Mouse (Mus musculus) forebrain, embryonic 14.5 days (tissue): ENCODE measurements around the gene Pla2g4e. TPM values are rescaled to one million over a fixed set of nuclear protein-coding genes. Genes with fewer than 3 reads are reported as not detected.

Experiments
- ATAC-seq: fragments of 200-750 bp; cut with Nextera tagmentation; 2 replicates; pipeline ENCODE4 v1.8.0; 2017; ENCODE audit warnings: mild to moderate bottlenecking, moderate library complexity
- DNase-seq: peaks from one replicate; pipeline ENCODE4 v3.0.0-alpha.2; 2015; ENCODE audit warnings: low spot score
- H3K27ac ChIP-seq: fragments of 300-500 bp; sonication (generic); 2 replicates; pipeline ENCODE4 v1.5.1; 2014; ENCODE audit warnings: low read depth, mild to moderate bottlenecking, control low read depth, low read length, moderate library complexity
- H3K27me3 ChIP-seq: fragments of 300-500 bp; sonication (generic); replicated peaks from 2 replicates; pipeline ENCODE4 v1.6.1; 2014; ENCODE audit warnings: low read length, control low read depth, mixed read lengths; ENCODE audit not compliant: control insufficient read depth, insufficient read depth
- H3K36me3 ChIP-seq: fragments of 300-500 bp; sonication (generic); 2 replicates; pipeline ENCODE4 v1.6.1; 2014; ENCODE audit warnings: low read length, control low read depth; ENCODE audit not compliant: control insufficient read depth, insufficient read depth
- H3K4me1 ChIP-seq: fragments of 300-500 bp; sonication (generic); 2 replicates; pipeline ENCODE4 v1.6.1; 2014; ENCODE audit warnings: antibody characterized with exemption, low read length, control low read depth; ENCODE audit not compliant: control insufficient read depth, insufficient read depth
- H3K4me2 ChIP-seq: fragments of 300-500 bp; sonication (generic); 2 replicates; pipeline ENCODE4 v1.6.1; 2014; ENCODE audit warnings: mild to moderate bottlenecking, control low read depth, low read length
- H3K4me3 ChIP-seq: fragments of 300-500 bp; sonication (generic); 2 replicates; pipeline ENCODE4 v1.5.1; 2014; ENCODE audit warnings: low read depth, low read length, control low read depth
- H3K9ac ChIP-seq: fragments of 300-500 bp; sonication (generic); 2 replicates; pipeline ENCODE4 v1.6.1; 2014; ENCODE audit warnings: mild to moderate bottlenecking, low read length, control low read depth, moderate library complexity
- H3K9me3 ChIP-seq: fragments of 300-500 bp; sonication (generic); replicated peaks from 2 replicates; pipeline ENCODE4 v1.6.1; 2016; ENCODE audit warnings: low read length, control low read depth, mixed read lengths; ENCODE audit not compliant: control insufficient read depth
- WGBS: fragments of 180-500 bp; shearing (Covaris S2); extraction: QIAGEN DNeasy Blood & Tissue Kit; methylation state at CpG from one replicate; pipeline ENCODE4 v1.1.7; 2014; 5-methylcytosine and 5-hydroxymethylcytosine counted together
- polyA plus RNA-seq: library from polyadenylated mRNA; unstranded; fragments of >200 nt; fragmentation: Nextera tagmentation; extraction: Ambion mirVana; gene quantifications from 2 replicates; pipeline ENCODE4 v1.2.1, GENCODE M21; 2014

Pla2g4e gene
- polyA plus RNA-seq, 1 experiment from 2014 or later = 1.1 TPM

DNA sequence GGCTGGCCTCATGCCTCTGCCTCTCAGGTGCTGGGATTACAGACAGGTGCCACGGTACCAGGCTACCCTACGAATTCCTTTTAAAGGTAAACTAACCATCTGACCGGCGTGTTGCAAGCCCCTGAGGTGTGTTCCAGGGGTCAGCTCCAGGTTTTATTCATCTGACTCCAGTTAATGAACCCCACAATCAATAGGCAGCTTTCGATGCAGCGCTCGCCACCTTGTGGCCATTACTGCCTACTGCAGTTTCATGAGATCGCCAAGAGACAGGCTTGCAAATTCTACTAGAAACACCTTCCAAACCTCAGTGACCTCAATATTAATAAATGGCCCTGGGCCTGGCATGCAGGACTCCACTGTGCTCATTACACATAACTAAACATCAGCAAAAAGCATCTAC is 34.8 kb upstream of the Pla2g4e start:
- no peak overlapping the region for H3K9ac ChIP-seq
- no peak overlapping the region for H3K4me2 ChIP-seq
- no peaks in the 10 kb centered on the region for H3K4me1 ChIP-seq
- H3K9me3 ChIP-seq = no peaks in the 10 kb centered on the region
- 15% methylated on average over 8 of the region's 8 CpGs for WGBS
- H3K4me3 ChIP-seq = no peak overlapping the region
- DNase-seq (peak; percentile 72), ATAC-seq (no peak)
- no peaks in the 10 kb centered on the region for H3K27me3 ChIP-seq
- H3K27ac ChIP-seq = no peak overlapping the region
- H3K36me3 ChIP-seq = no peaks in the 10 kb centered on the region

DNA sequence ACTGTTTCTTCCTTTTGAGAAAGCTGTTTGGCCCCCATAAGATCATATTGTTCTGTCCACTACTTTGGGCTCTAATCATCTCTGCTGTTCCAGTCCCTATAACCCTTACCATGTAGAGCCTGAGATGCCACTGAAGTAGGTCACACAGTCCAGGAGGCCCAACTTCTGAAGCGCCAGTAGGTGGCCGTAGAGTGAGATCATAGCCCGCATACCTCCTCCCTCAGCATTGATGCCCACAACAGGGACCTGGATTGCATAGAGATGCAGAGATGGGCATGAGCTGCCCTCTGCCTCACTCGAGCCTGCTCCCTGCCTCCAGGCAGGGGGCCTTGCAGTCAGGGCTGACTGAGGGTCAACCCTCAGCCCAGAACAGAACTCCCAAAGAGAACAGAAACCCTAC is 31.8 kb upstream of the Pla2g4e start:
- WGBS = 81% methylated on average over 4 of the region's 4 CpGs
- no peak for DNase-seq
- H3K4me3 ChIP-seq = no peak overlapping the region
- H3K4me2 ChIP-seq = no peak overlapping the region
- no peaks in the 10 kb centered on the region for H3K27me3 ChIP-seq
- H3K9me3 ChIP-seq = no peaks in the 10 kb centered on the region
- no peaks in the 10 kb centered on the region for H3K36me3 ChIP-seq
- no peak overlapping the region for H3K27ac ChIP-seq
- no peaks in the 10 kb centered on the region for H3K4me1 ChIP-seq
- ATAC-seq = no peak
- H3K9ac ChIP-seq = no peak overlapping the region

DNA sequence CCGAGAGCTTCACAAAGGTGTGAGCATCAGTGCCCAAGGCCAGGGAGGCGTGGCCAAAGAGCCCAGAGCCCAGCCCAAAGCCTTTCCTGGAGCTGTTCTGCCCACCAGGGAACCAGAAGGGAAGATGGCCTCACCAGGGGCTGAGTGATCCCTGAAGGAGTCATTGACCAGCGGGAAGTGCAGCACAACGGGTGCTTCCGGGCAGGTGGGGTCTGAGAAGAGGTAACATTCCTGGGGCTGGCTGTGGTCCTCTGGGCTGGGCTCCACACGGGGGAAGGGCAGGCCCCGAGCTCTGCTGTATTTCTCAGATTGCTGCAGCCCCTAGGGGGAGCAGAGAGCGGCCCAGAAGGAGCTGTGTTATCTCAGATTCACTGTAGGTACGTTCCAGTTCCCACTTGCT is 23.5 kb upstream of the Pla2g4e start:
- DNase-seq (peak; percentile 23), ATAC-seq (no peak)
- 2% methylated on average over 9 of the region's 9 CpGs for WGBS
- Histone ChIP-seq H3K9me3 (no peaks in the 10 kb centered on the region), H3K4me2 (no peak overlapping the region), H3K27me3 (no peaks in the 10 kb centered on the region), H3K4me3 (no peak overlapping the region), H3K9ac (no peak overlapping the region), H3K36me3 (no peaks in the 10 kb centered on the region), H3K4me1 (no peaks in the 10 kb centered on the region), H3K27ac (no peak overlapping the region)

DNA sequence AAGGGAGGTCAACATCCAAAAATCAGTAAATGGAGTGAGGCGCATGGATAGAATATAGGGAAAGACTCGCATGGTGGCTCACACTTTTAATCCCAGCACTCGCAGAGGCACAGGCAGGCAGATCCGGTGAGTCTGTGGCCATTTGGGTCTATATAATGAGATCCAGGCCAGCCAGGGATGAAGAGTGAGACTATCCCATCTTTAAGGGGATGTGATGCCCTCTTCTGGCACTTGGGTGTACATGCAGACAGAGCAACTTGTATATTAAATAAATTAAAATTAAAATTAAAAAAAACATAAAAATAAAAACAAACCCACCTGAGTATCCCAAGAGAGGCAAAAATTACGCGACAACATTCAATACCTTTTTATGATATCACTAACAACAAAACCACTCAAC is 20.4 kb upstream of the Pla2g4e start:
- DNase-seq = peak; percentile 17
- Histone ChIP-seq H3K4me3 (no peak overlapping the region), H3K36me3 (no peaks in the 10 kb centered on the region), H3K9me3 (no peaks in the 10 kb centered on the region), H3K27ac (no peak overlapping the region), H3K9ac (no peak overlapping the region), H3K27me3 (no peaks in the 10 kb centered on the region), H3K4me2 (no peak overlapping the region), H3K4me1 (no peaks in the 10 kb centered on the region)
- ATAC-seq = no peak
- 78% methylated on average over 6 of the region's 6 CpGs for WGBS

DNA sequence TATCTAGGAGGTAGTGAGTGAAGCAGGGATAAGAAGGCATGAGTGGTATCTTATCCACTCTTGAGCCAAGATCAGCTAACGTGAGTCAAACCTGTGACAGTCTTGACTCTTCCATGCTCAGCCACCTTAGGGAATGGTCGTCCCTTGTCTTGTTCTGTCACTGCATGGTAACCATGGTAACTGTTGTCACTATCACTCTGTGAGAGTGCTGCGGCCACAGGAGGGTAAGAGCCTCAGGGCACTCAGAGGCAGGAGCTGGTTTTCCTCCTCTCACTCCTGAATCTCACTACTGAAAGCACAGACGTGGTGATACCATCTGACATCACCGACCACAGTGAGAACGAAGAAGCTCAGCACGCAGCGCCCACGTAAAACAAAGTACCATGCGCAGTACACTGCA is 19.7 kb upstream of the Pla2g4e start:
- H3K4me1 ChIP-seq = no peaks in the 10 kb centered on the region
- H3K27me3 ChIP-seq = no peaks in the 10 kb centered on the region
- ATAC-seq = no peak
- WGBS = 62% methylated on average over 10 of the region's 10 CpGs
- no peak overlapping the region for H3K9ac ChIP-seq
- peak; percentile 12 for DNase-seq
- H3K9me3 ChIP-seq = no peaks in the 10 kb centered on the region
- H3K4me2 ChIP-seq = no peak overlapping the region
- H3K27ac ChIP-seq = no peak overlapping the region
- no peaks in the 10 kb centered on the region for H3K36me3 ChIP-seq
- no peak overlapping the region for H3K4me3 ChIP-seq

DNA sequence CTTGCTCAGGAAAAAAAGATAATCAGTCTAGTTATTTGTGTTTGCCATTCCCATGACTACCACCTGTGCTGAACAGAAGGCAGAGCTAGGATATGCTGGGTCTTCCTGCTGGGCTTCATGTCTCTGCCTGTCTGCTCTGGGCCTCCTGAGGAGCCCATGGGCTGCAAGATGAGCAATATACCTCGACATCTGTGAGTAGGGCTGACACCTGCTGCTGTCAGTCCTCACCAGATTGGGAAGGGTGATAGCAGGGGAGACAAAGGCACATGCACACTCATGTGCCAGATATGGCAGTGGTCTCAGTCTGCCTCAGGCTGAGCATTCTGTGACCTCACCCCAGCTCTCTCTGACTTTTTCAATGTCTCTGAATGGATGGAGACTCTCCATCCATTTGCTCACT is 17.7 kb upstream of the Pla2g4e start:
- no peak for ATAC-seq

DNA sequence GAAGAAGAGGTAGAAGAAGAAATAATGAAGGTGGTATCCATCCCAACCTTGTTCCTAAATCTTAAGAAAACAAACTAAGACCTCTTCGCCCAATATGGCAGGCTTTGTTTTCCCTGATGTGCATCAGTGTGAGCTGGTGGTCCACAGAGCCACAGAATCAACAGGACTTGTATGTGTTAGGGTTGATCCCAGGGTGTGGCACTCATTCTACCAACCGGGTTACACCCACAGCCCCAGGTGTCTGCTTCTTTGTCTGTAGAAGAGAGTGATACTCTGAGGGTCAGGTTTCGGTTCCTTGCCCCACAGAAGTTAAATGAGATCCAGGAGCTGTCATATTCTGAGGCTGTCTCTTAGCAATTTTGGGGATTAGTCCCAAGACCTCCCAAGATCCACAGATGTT is 16.2 kb upstream of the Pla2g4e start:
- DNase-seq = no peak
- H3K4me2 ChIP-seq = no peak overlapping the region
- no peaks in the 10 kb centered on the region for H3K27me3 ChIP-seq
- H3K4me3 ChIP-seq = no peak overlapping the region
- no peaks in the 10 kb centered on the region for H3K36me3 ChIP-seq
- 70% methylated on average over 3 of the region's 3 CpGs for WGBS
- H3K9ac ChIP-seq = no peak overlapping the region
- no peaks in the 10 kb centered on the region for H3K4me1 ChIP-seq
- no peak overlapping the region for H3K27ac ChIP-seq
- ATAC-seq = no peak
- H3K9me3 ChIP-seq = no peaks in the 10 kb centered on the region

More for the DNA sequence above, 17.7 kb upstream of the Pla2g4e start:
- Histone ChIP-seq H3K4me2 (no peak overlapping the region), H3K27ac (no peak overlapping the region), H3K9me3 (no peaks in the 10 kb centered on the region), H3K9ac (no peak overlapping the region), H3K36me3 (no peaks in the 10 kb centered on the region), H3K4me1 (no peaks in the 10 kb centered on the region), H3K4me3 (no peak overlapping the region), H3K27me3 (no peaks in the 10 kb centered on the region)
- DNase-seq = no peak
- WGBS = 28% methylated on average over 1 of the region's 1 CpGs

DNA sequence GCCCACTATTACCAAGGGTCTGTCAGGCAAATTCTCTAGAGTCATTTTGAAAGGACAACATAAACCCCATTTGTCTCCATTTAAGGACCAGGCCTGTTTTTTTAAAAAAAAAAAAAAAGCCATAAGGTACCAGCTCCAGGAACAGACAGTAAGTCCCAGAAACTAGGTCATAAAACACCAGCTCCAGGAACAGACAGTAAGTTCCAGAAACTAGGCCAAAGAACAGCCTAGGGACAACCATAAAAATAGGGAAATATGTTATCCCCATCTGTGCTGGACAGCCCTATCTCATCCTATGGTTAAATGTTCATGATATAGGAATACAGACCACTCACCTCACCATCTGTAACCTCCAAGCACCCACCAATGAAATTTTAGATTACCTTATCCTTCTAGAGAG is 11.1 kb upstream of the Pla2g4e start:
- Histone ChIP-seq H3K27ac (no peak overlapping the region), H3K36me3 (no peaks in the 10 kb centered on the region), H3K9me3 (no peaks in the 10 kb centered on the region), H3K4me3 (no peak overlapping the region), H3K4me1 (no peaks in the 10 kb centered on the region), H3K27me3 (no peaks in the 10 kb centered on the region), H3K9ac (no peak overlapping the region), H3K4me2 (no peak overlapping the region)
- no peak for ATAC-seq
- no peak for DNase-seq

DNA sequence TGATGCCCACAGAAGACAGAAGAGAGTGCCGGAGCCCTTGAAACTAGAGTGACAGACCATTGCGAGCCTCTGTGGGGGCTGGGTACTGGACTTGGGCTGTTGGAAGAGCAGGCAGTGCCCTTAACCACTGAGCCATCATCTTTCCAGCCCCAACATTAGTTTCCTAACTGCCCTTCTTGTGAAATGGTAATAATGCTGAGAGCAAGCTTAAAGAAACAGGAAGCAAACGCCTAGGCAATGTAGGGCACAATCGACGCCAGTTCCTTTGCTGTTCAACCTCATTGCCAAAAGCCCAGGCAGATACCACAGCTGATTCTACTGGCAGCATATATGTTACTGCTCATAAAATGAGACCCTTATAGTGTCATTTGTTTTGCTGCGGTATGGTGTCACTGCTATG is 7.5 kb upstream of the Pla2g4e start:
- no peak overlapping the region for H3K4me2 ChIP-seq
- H3K9me3 ChIP-seq = no peaks in the 10 kb centered on the region
- no peaks in the 10 kb centered on the region for H3K27me3 ChIP-seq
- no peaks in the 10 kb centered on the region for H3K36me3 ChIP-seq
- H3K27ac ChIP-seq = no peak overlapping the region
- WGBS = 94% methylated on average over 6 of the region's 6 CpGs
- no peaks in the 10 kb centered on the region for H3K4me1 ChIP-seq
- no peak for ATAC-seq
- no peak for DNase-seq
- no peak overlapping the region for H3K9ac ChIP-seq
- no peak overlapping the region for H3K4me3 ChIP-seq
